Mouse (Mus musculus): ENCODE data around the gene Pard6a. TPM values are rescaled to one million over a fixed set of nuclear protein-coding genes. Genes with fewer than 3 reads are reported as not detected.

Gene Pard6a
- polyA plus RNA-seq, 1 experiment from 2014 or later = 6.1 TPM

GRCm38 (mm10) chr8:105715042-105715441 is 14.1 kb downstream of the Pard6a start:
- H3K36me3 ChIP-seq (replicated peaks) = no peaks in the 10 kb centered on the region
- no peaks in the 10 kb centered on the region for H3K9me3 ChIP-seq (replicated peaks)
- H3K4me2 ChIP-seq = no peak overlapping the region
- H3K27ac ChIP-seq (replicated peaks) = no peak overlapping the region
- no peaks in the 10 kb centered on the region for H3K27me3 ChIP-seq
- peaks cover 8% of the 10 kb centered on the region; the same call in 1 of the 2 replicates for H3K4me1 ChIP-seq (replicated peaks)
- H3K4me3 ChIP-seq (replicated peaks) = no peak overlapping the region
- ATAC-seq (ENCODE audit: insufficient read depth) = no peak
- no peak overlapping the region for H3K9ac ChIP-seq
- WGBS (ENCODE audit: insufficient replicate concordance) = 56% methylated on average over 6 of the region's 6 CpGs

GRCm38 (mm10) chr8:105716302-105716945 is 15.5 kb downstream of the Pard6a start:
- Histone ChIP-seq H3K27ac (replicated peaks) (no peak overlapping the region), H3K27me3 (no peaks in the 10 kb centered on the region), H3K4me3 (replicated peaks) (no peak overlapping the region), H3K9me3 (replicated peaks) (no peaks in the 10 kb centered on the region), H3K4me1 (replicated peaks) (peaks cover 8% of the 10 kb centered on the region; the same call in 1 of the 2 replicates), H3K4me2 (no peak overlapping the region), H3K36me3 (replicated peaks) (no peaks in the 10 kb centered on the region), H3K9ac (no peak overlapping the region)
- ATAC-seq (ENCODE audit: insufficient read depth) = no peak
- 86% methylated on average over 15 of the region's 15 CpGs for WGBS (ENCODE audit: insufficient replicate concordance)

GRCm38 (mm10) chr8:105719637-105720036 is 18.7 kb downstream of the Pard6a start:
- 69% methylated on average over 4 of the region's 4 CpGs for WGBS (ENCODE audit: insufficient replicate concordance)
- H3K4me1 ChIP-seq (replicated peaks) = peaks cover 6% of the 10 kb centered on the region; the same call in 1 of the 2 replicates
- no peak for ATAC-seq (ENCODE audit: insufficient read depth)
- H3K9ac ChIP-seq = no peak overlapping the region
- no peaks in the 10 kb centered on the region for H3K9me3 ChIP-seq (replicated peaks)
- H3K4me3 ChIP-seq (replicated peaks) = no peak overlapping the region
- no peaks in the 10 kb centered on the region for H3K36me3 ChIP-seq (replicated peaks)
- H3K27ac ChIP-seq (replicated peaks) = no peak overlapping the region
- no peaks in the 10 kb centered on the region for H3K27me3 ChIP-seq
- no peak overlapping the region for H3K4me2 ChIP-seq

- H3K4me2 ChIP-seq = no peak overlapping the region
- H3K36me3 ChIP-seq (replicated peaks) = no peaks in the 10 kb centered on the region
- H3K9ac ChIP-seq = no peak overlapping the region
- 78% methylated on average over 9 of the region's 9 CpGs for WGBS (ENCODE audit: insufficient replicate concordance)
- ATAC-seq (ENCODE audit: insufficient read depth) = no peak
- H3K27ac ChIP-seq (replicated peaks) = no peak overlapping the region
- no peaks in the 10 kb centered on the region for H3K9me3 ChIP-seq (replicated peaks)
- H3K27me3 ChIP-seq = no peaks in the 10 kb centered on the region
- H3K4me1 ChIP-seq (replicated peaks) = no peaks in the 10 kb centered on the region
- no peak overlapping the region for H3K4me3 ChIP-seq (replicated peaks)
Measured at GRCm38 (mm10) chr8:105722861-105723260, 21.9 kb downstream of the Pard6a start.

GRCm38 (mm10) chr8:105725726-105726125 is 24.8 kb downstream of the Pard6a start:
- 58% methylated on average over 5 of the region's 5 CpGs for WGBS (ENCODE audit: insufficient replicate concordance)
- Histone ChIP-seq H3K4me1 (replicated peaks) (no peaks in the 10 kb centered on the region), H3K9ac (no peak overlapping the region), H3K36me3 (replicated peaks) (no peaks in the 10 kb centered on the region), H3K4me2 (no peak overlapping the region), H3K9me3 (replicated peaks) (no peaks in the 10 kb centered on the region), H3K4me3 (replicated peaks) (no peak overlapping the region), H3K27me3 (no peaks in the 10 kb centered on the region), H3K27ac (replicated peaks) (no peak overlapping the region)
- no peak for ATAC-seq (ENCODE audit: insufficient read depth)

- peaks cover 9% of the 10 kb centered on the region for H3K4me1 ChIP-seq (replicated peaks)
- H3K4me2 ChIP-seq = no peak overlapping the region
- no peaks in the 10 kb centered on the region for H3K36me3 ChIP-seq (replicated peaks)
- peak; percentile 58 for ATAC-seq (ENCODE audit: insufficient read depth)
- no peak overlapping the region for H3K27ac ChIP-seq (replicated peaks)
- no peak overlapping the region for H3K9ac ChIP-seq
- no peaks in the 10 kb centered on the region for H3K9me3 ChIP-seq (replicated peaks)
- no peaks in the 10 kb centered on the region for H3K27me3 ChIP-seq
- WGBS (ENCODE audit: insufficient replicate concordance) = 37% methylated on average over 18 of the region's 18 CpGs
- H3K4me3 ChIP-seq (replicated peaks) = no peak overlapping the region
Measured at GRCm38 (mm10) chr8:105727397-105728124, 26.6 kb downstream of the Pard6a start.

GRCm38 (mm10) chr8:105732186-105732585 is 31.2 kb downstream of the Pard6a start:
- H3K27me3 ChIP-seq = 0 out of 2 replicates have a peak, but pooled peaks cover 5% of the 10 kb centered on the region
- peaks cover 9% of the 10 kb centered on the region for H3K4me1 ChIP-seq (replicated peaks)
- no peaks in the 10 kb centered on the region for H3K9me3 ChIP-seq (replicated peaks)
- no peak overlapping the region for H3K4me2 ChIP-seq
- ATAC-seq (ENCODE audit: insufficient read depth) = 0 out of 2 replicates have a peak, but pooled peaks have one; percentile 25
- H3K9ac ChIP-seq = no peak overlapping the region
- H3K4me3 ChIP-seq (replicated peaks) = no peak overlapping the region
- H3K36me3 ChIP-seq (replicated peaks) = no peaks in the 10 kb centered on the region
- 35% methylated on average over 5 of the region's 5 CpGs for WGBS (ENCODE audit: insufficient replicate concordance)
- H3K27ac ChIP-seq (replicated peaks) = no peak overlapping the region

- 72% methylated on average over 5 of the region's 5 CpGs for WGBS (ENCODE audit: insufficient replicate concordance)
Measured at GRCm38 (mm10) chr8:105739216-105739615, 38.3 kb downstream of the Pard6a start.

GRCm38 (mm10) chr8:105743301-105743700 is 42.4 kb downstream of the Pard6a start:
- Histone ChIP-seq H3K9ac (no peak overlapping the region), H3K9me3 (replicated peaks) (no peaks in the 10 kb centered on the region), H3K36me3 (replicated peaks) (no peaks in the 10 kb centered on the region), H3K4me3 (replicated peaks) (no peak overlapping the region), H3K4me2 (no peak overlapping the region), H3K4me1 (replicated peaks) (peaks cover 8% of the 10 kb centered on the region), H3K27me3 (no peaks in the 10 kb centered on the region; the same call in 1 of the 2 replicates), H3K27ac (replicated peaks) (no peak overlapping the region)
- no peak for ATAC-seq (ENCODE audit: insufficient read depth)
- 68% methylated on average over 4 of the region's 4 CpGs for WGBS (ENCODE audit: insufficient replicate concordance)

More at GRCm38 (mm10) chr8:105739216-105739615, 38.3 kb downstream of the Pard6a start:
- Histone ChIP-seq H3K27me3 (no peaks in the 10 kb centered on the region), H3K36me3 (replicated peaks) (no peaks in the 10 kb centered on the region), H3K9ac (no peak overlapping the region), H3K27ac (replicated peaks) (no peak overlapping the region), H3K4me1 (replicated peaks) (peaks cover 5% of the 10 kb centered on the region; the same call in 1 of the 2 replicates), H3K9me3 (replicated peaks) (no peaks in the 10 kb centered on the region), H3K4me3 (replicated peaks) (no peak overlapping the region), H3K4me2 (no peak overlapping the region)
- ATAC-seq (ENCODE audit: insufficient read depth) = no peak

- peaks cover 12% of the 10 kb centered on the region for H3K4me1 ChIP-seq (replicated peaks)
- H3K4me3 ChIP-seq (replicated peaks) = no peak overlapping the region
- no peaks in the 10 kb centered on the region; the same call in none of the 2 replicates for H3K27me3 ChIP-seq
- H3K9me3 ChIP-seq (replicated peaks) = no peaks in the 10 kb centered on the region
- ATAC-seq (ENCODE audit: insufficient read depth) = no peak
- H3K4me2 ChIP-seq = no peak overlapping the region
- H3K27ac ChIP-seq (replicated peaks) = no peak overlapping the region
- H3K36me3 ChIP-seq (replicated peaks) = no peaks in the 10 kb centered on the region
- WGBS (ENCODE audit: insufficient replicate concordance) = 40% methylated on average over 11 of the region's 11 CpGs
- no peak overlapping the region for H3K9ac ChIP-seq
Measured at GRCm38 (mm10) chr8:105750606-105751005, 49.7 kb downstream of the Pard6a start.

Measured in liver, embryonic 15.5 days (tissue).